Mouse (Mus musculus): ENCODE data around the gene Ttyh3. TPM values are rescaled to one million over a fixed set of nuclear protein-coding genes. Genes with fewer than 3 reads are reported as not detected.

The Ttyh3 gene
- polyA plus RNA-seq, 1 experiment from 2014 or later, result 65.8 TPM

GRCm38 (mm10) chr5:140619151-140619771 lies 29.6 kb downstream of the Ttyh3 start:
- Histone ChIP-seq H3K4me2 (ENCODE audit: low read length) (no peak overlapping the region), H3K27ac (ENCODE audit: low read depth, low read length) (peak overlapping the region; percentile 48; the same call in 1 of the 2 replicates), H3K9ac (ENCODE audit: low read length) (no peak overlapping the region), H3K36me3 (ENCODE audit: control insufficient read depth, insufficient read depth, low read length) (peaks cover 44% of the 10 kb centered on the region), H3K27me3 (replicated peaks; ENCODE audit: control insufficient read depth, insufficient read depth, low read length) (no peaks in the 10 kb centered on the region), H3K9me3 (replicated peaks; ENCODE audit: control insufficient read depth, low read length) (no peaks in the 10 kb centered on the region), H3K4me1 (ENCODE audit: control insufficient read depth, insufficient read depth, low read length) (no peaks in the 10 kb centered on the region), H3K4me3 (ENCODE audit: low read depth, low read length) (no peak overlapping the region)
- DNase-seq (ENCODE audit: low spot score) (peak; percentile 84), ATAC-seq (peak; percentile 70)
- 20% methylated on average over 6 of the region's 6 CpGs for WGBS

- H3K9ac ChIP-seq (ENCODE audit: low read length), result no peak overlapping the region
- H3K4me3 ChIP-seq (ENCODE audit: low read depth, low read length), result no peak overlapping the region
- peaks cover 43% of the 10 kb centered on the region for H3K36me3 ChIP-seq (ENCODE audit: control insufficient read depth, insufficient read depth, low read length)
- H3K4me1 ChIP-seq (ENCODE audit: control insufficient read depth, insufficient read depth, low read length), result no peaks in the 10 kb centered on the region
- no peak overlapping the region for H3K4me2 ChIP-seq (ENCODE audit: low read length)
- no peaks in the 10 kb centered on the region for H3K27me3 ChIP-seq (replicated peaks; ENCODE audit: control insufficient read depth, insufficient read depth, low read length)
- no peak for DNase-seq (ENCODE audit: low spot score)
- ATAC-seq, result no peak
- H3K9me3 ChIP-seq (replicated peaks; ENCODE audit: control insufficient read depth, low read length), result no peaks in the 10 kb centered on the region
- H3K27ac ChIP-seq (ENCODE audit: low read depth, low read length), result no peak overlapping the region
- 83% methylated on average over 5 of the region's 5 CpGs for WGBS
Measured at GRCm38 (mm10) chr5:140617714-140618113, 31.1 kb downstream of the Ttyh3 start.

GRCm38 (mm10) chr5:140616691-140617090 lies 32.1 kb downstream of the Ttyh3 start:
- no peak for ATAC-seq
- 67% methylated on average over 9 of the region's 9 CpGs for WGBS
- Histone ChIP-seq H3K9ac (ENCODE audit: low read length) (no peak overlapping the region), H3K4me1 (ENCODE audit: control insufficient read depth, insufficient read depth, low read length) (peaks cover 10% of the 10 kb centered on the region), H3K4me2 (ENCODE audit: low read length) (no peak overlapping the region), H3K36me3 (ENCODE audit: control insufficient read depth, insufficient read depth, low read length) (peaks cover 37% of the 10 kb centered on the region), H3K9me3 (replicated peaks; ENCODE audit: control insufficient read depth, low read length) (no peaks in the 10 kb centered on the region), H3K27ac (ENCODE audit: low read depth, low read length) (0 out of 2 replicates have a peak overlapping the region, but pooled peaks have one; percentile 18), H3K27me3 (replicated peaks; ENCODE audit: control insufficient read depth, insufficient read depth, low read length) (no peaks in the 10 kb centered on the region), H3K4me3 (ENCODE audit: low read depth, low read length) (no peak overlapping the region)
- DNase-seq (ENCODE audit: low spot score), result no peak

- ATAC-seq (no peak), DNase-seq (ENCODE audit: low spot score) (no peak)
- Histone ChIP-seq H3K36me3 (ENCODE audit: control insufficient read depth, insufficient read depth, low read length) (peaks cover 31% of the 10 kb centered on the region), H3K27ac (ENCODE audit: low read depth, low read length) (no peak overlapping the region), H3K9me3 (replicated peaks; ENCODE audit: control insufficient read depth, low read length) (no peaks in the 10 kb centered on the region), H3K9ac (ENCODE audit: low read length) (no peak overlapping the region), H3K4me1 (ENCODE audit: control insufficient read depth, insufficient read depth, low read length) (peaks cover 15% of the 10 kb centered on the region), H3K4me3 (ENCODE audit: low read depth, low read length) (no peak overlapping the region), H3K27me3 (replicated peaks; ENCODE audit: control insufficient read depth, insufficient read depth, low read length) (no peaks in the 10 kb centered on the region), H3K4me2 (ENCODE audit: low read length) (no peak overlapping the region)
- 86% methylated on average over 6 of the region's 6 CpGs for WGBS
Measured at GRCm38 (mm10) chr5:140616110-140616503, 32.7 kb downstream of the Ttyh3 start.

- Histone ChIP-seq H3K9ac (ENCODE audit: low read length) (no peak overlapping the region), H3K4me2 (ENCODE audit: low read length) (no peak overlapping the region), H3K27ac (ENCODE audit: low read depth, low read length) (no peak overlapping the region), H3K4me3 (ENCODE audit: low read depth, low read length) (no peak overlapping the region), H3K4me1 (ENCODE audit: control insufficient read depth, insufficient read depth, low read length) (peaks cover 21% of the 10 kb centered on the region), H3K27me3 (replicated peaks; ENCODE audit: control insufficient read depth, insufficient read depth, low read length) (no peaks in the 10 kb centered on the region), H3K9me3 (replicated peaks; ENCODE audit: control insufficient read depth, low read length) (no peaks in the 10 kb centered on the region), H3K36me3 (ENCODE audit: control insufficient read depth, insufficient read depth, low read length) (peaks cover 29% of the 10 kb centered on the region)
- ATAC-seq (no peak), DNase-seq (ENCODE audit: low spot score) (peak; percentile 39)
- 66% methylated on average over 10 of the region's 10 CpGs for WGBS
Measured at GRCm38 (mm10) chr5:140615321-140616109, 33.3 kb downstream of the Ttyh3 start.

- Histone ChIP-seq H3K4me3 (ENCODE audit: low read depth, low read length) (no peak overlapping the region), H3K9me3 (replicated peaks; ENCODE audit: control insufficient read depth, low read length) (no peaks in the 10 kb centered on the region), H3K4me1 (ENCODE audit: control insufficient read depth, insufficient read depth, low read length) (peaks cover 24% of the 10 kb centered on the region), H3K27ac (ENCODE audit: low read depth, low read length) (no peak overlapping the region), H3K27me3 (replicated peaks; ENCODE audit: control insufficient read depth, insufficient read depth, low read length) (no peaks in the 10 kb centered on the region), H3K9ac (ENCODE audit: low read length) (no peak overlapping the region), H3K36me3 (ENCODE audit: control insufficient read depth, insufficient read depth, low read length) (peaks cover 29% of the 10 kb centered on the region), H3K4me2 (ENCODE audit: low read length) (no peak overlapping the region)
- ATAC-seq (no peak), DNase-seq (ENCODE audit: low spot score) (no peak)
- 81% methylated on average over 4 of the region's 4 CpGs for WGBS
Measured at GRCm38 (mm10) chr5:140614837-140615236, 34.0 kb downstream of the Ttyh3 start.

- peaks cover 24% of the 10 kb centered on the region for H3K4me1 ChIP-seq (ENCODE audit: control insufficient read depth, insufficient read depth, low read length)
- H3K27ac ChIP-seq (ENCODE audit: low read depth, low read length), result no peak overlapping the region
- H3K36me3 ChIP-seq (ENCODE audit: control insufficient read depth, insufficient read depth, low read length), result peaks cover 29% of the 10 kb centered on the region
- no peak for DNase-seq (ENCODE audit: low spot score)
- H3K4me2 ChIP-seq (ENCODE audit: low read length), result no peak overlapping the region
- ATAC-seq, result no peak
- no peaks in the 10 kb centered on the region for H3K9me3 ChIP-seq (replicated peaks; ENCODE audit: control insufficient read depth, low read length)
- WGBS, result 98% methylated on average over 10 of the region's 10 CpGs
- H3K4me3 ChIP-seq (ENCODE audit: low read depth, low read length), result no peak overlapping the region
- no peaks in the 10 kb centered on the region for H3K27me3 ChIP-seq (replicated peaks; ENCODE audit: control insufficient read depth, insufficient read depth, low read length)
- no peak overlapping the region for H3K9ac ChIP-seq (ENCODE audit: low read length)
Measured at GRCm38 (mm10) chr5:140614141-140614540, 34.7 kb downstream of the Ttyh3 start.

GRCm38 (mm10) chr5:140612191-140612590 lies 36.6 kb downstream of the Ttyh3 start:
- Histone ChIP-seq H3K4me1 (ENCODE audit: control insufficient read depth, insufficient read depth, low read length) (peaks cover 27% of the 10 kb centered on the region), H3K36me3 (ENCODE audit: control insufficient read depth, insufficient read depth, low read length) (peaks cover 26% of the 10 kb centered on the region), H3K9me3 (replicated peaks; ENCODE audit: control insufficient read depth, low read length) (no peaks in the 10 kb centered on the region), H3K27me3 (replicated peaks; ENCODE audit: control insufficient read depth, insufficient read depth, low read length) (0 out of 2 replicates have a peak, but pooled peaks cover 3% of the 10 kb centered on the region), H3K9ac (ENCODE audit: low read length) (peak overlapping the region; percentile 84), H3K4me2 (ENCODE audit: low read length) (peak overlapping the region; percentile 87), H3K27ac (ENCODE audit: low read depth, low read length) (peak overlapping the region; percentile 97), H3K4me3 (ENCODE audit: low read depth, low read length) (peak overlapping the region; percentile 64)
- ATAC-seq, result no peak
- DNase-seq (ENCODE audit: low spot score), result no peak
- WGBS, result 18% methylated on average over 18 of the region's 18 CpGs

All from forebrain, embryonic 14.5 days (tissue).